Mouse (Mus musculus): ENCODE data around the gene Gpalpp1. TPM values are rescaled to one million over a fixed set of nuclear protein-coding genes. Genes with fewer than 3 reads are reported as not detected.

Gpalpp1 gene
- polyA plus RNA-seq, 1 experiment from 2014 or later, result 18.3 TPM

DNA sequence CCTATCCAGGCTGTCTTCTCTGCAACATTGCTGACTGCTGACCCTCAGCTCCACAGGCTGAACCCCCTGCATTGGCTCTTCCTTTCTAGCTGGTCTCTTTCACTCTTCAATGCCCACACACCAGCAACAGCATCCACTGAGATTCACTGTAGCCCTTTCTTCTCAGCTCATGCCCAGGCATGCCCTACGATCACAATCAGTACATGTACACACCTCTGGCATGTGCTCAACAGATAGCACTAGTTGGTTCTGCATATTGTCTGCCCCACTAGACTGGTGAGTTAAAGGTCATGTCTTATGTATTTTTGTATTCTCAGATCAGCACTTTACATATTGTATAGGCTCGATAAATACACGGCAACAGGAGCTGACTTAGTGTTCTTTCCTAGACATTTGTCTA, 26.4 kb downstream of the Gpalpp1 start:
- whole genome bisulfite sequencing, result 91% methylated on average over 3 of the region's 3 CpGs
- no peak overlapping the region for H3K27ac ChIP-seq

DNA sequence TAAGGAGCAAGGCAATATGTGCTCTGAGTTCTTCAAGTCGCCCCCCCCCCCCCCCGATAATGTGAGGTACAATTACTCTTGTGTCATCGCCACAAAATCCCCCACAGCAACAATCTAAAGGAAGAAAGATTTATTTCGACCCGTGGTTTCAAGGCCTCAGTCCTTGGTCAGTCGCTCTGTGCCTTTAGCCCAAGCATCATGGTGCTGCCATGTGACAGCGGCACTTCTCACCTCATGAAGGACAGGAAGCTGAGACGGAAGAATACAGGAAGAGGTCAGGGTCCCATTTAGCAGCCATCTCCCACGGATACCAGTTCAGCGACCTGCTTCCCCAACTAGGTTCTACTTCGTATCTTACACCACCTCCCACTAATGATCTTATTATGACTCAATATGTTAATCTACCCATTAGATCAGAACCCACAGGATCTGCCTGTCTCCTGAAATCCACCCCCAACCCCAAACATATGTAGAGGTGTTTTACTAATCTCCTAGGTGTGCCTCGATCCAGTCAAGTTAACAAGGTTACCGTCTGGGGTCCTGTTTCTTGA, 28.4 kb downstream of the Gpalpp1 start:
- no peak for ATAC-seq (ENCODE audit: low FRiP score, low read depth)
- H3K9ac ChIP-seq, result no peak overlapping the region
- no peak overlapping the region for H3K4me2 ChIP-seq (replicated peaks)
- no peaks in the 10 kb centered on the region for H3K4me1 ChIP-seq
- H3K36me3 ChIP-seq, result no peaks in the 10 kb centered on the region
- no peaks in the 10 kb centered on the region for H3K27me3 ChIP-seq (replicated peaks)
- no peaks in the 10 kb centered on the region for H3K9me3 ChIP-seq
- no peak overlapping the region for H3K27ac ChIP-seq
- 87% methylated on average over 13 of the region's 13 CpGs for WGBS
- no peak overlapping the region for H3K4me3 ChIP-seq

More for the DNA sequence above, 26.4 kb downstream of the Gpalpp1 start:
- H3K4me1 ChIP-seq, result no peaks in the 10 kb centered on the region
- H3K27me3 ChIP-seq (replicated peaks), result no peaks in the 10 kb centered on the region
- peaks cover 4% of the 10 kb centered on the region; the same call in 1 of the 2 replicates for H3K36me3 ChIP-seq
- no peak overlapping the region for H3K4me2 ChIP-seq (replicated peaks)
- no peak overlapping the region for H3K9ac ChIP-seq
- no peaks in the 10 kb centered on the region for H3K9me3 ChIP-seq
- H3K4me3 ChIP-seq, result no peak overlapping the region
- ATAC-seq (ENCODE audit: low FRiP score, low read depth), result no peak

DNA sequence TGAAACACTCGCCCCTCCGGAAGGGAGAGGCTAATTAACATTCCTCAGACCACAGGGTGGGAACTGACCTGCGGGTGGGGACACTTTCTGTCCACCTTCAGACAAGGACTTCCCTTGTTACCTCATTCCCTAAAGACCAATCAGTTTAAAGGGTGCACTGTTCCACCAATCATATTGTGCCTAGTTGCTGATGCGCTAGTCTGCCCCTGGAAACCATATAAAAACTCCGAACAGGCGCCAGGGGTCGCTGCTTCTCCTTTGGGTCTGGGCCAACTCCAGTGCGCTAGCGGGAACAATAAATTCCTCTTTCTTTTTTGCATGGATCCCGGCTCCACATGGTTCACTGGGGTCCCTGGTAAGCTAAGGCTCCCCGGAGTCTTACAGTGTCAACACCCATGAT, 29.1 kb downstream of the Gpalpp1 start:
- Histone ChIP-seq H3K9me3 (no peaks in the 10 kb centered on the region), H3K9ac (no peak overlapping the region), H3K4me3 (no peak overlapping the region), H3K27ac (no peak overlapping the region), H3K36me3 (no peaks in the 10 kb centered on the region), H3K27me3 (replicated peaks) (no peaks in the 10 kb centered on the region), H3K4me2 (replicated peaks) (no peak overlapping the region), H3K4me1 (peaks cover 4% of the 10 kb centered on the region; the same call in 1 of the 2 replicates)
- no peak for ATAC-seq (ENCODE audit: low FRiP score, low read depth)
- 65% methylated on average over 11 of the region's 11 CpGs for WGBS

DNA sequence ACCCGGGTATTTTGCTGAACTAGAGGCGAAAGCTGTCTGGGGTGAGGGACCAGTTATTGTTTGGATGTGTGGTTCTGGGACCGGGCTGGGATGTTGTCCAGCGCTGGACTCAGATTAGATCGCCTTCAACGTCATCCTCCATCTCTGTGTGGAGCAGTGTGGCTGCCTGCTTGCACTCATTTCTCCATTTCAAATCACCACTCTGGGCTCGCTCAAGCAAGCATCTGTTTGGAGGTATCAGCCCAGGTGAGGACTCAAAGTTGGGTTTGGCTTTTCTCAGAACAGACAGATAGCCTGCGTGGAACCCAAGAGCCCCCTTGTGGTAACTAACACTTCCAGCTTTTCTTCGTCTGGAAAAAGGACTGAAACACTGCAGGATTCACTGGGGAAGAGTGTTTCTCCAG, 33.5 kb downstream of the Gpalpp1 start:
- Histone ChIP-seq H3K27ac (no peak overlapping the region), H3K9me3 (no peaks in the 10 kb centered on the region), H3K4me3 (no peak overlapping the region), H3K4me2 (replicated peaks) (no peak overlapping the region), H3K27me3 (replicated peaks) (no peaks in the 10 kb centered on the region), H3K36me3 (no peaks in the 10 kb centered on the region), H3K4me1 (peaks cover 4% of the 10 kb centered on the region; the same call in 1 of the 2 replicates), H3K9ac (no peak overlapping the region)
- WGBS, result 53% methylated on average over 9 of the region's 9 CpGs
- ATAC-seq (ENCODE audit: low FRiP score, low read depth), result peak; percentile 41; the same call in 1 of the 2 replicates

DNA sequence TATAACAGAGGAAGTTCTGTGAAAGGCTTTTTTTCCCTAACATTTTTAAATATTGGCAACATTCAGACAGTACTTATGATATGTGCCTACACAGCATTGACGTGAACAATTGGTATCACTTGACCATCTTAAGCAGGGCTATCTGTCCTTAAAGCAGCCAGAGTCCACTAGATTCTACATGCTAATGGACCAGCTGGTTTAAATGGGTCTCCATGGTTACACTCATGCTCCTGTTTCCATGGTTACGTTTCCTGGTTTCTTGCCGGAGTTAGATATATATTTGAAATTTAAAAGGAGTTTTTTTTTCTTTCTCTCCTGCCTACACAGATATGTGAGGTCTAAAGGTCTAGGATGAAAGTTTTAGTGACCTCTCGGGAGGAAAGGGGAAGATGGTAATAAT, 34.0 kb downstream of the Gpalpp1 start:
- ATAC-seq (ENCODE audit: low FRiP score, low read depth), result peak; percentile 44; the same call in 1 of the 2 replicates
- Histone ChIP-seq H3K4me2 (replicated peaks) (no peak overlapping the region), H3K27ac (no peak overlapping the region), H3K27me3 (replicated peaks) (no peaks in the 10 kb centered on the region), H3K4me1 (peaks cover 4% of the 10 kb centered on the region; the same call in 1 of the 2 replicates), H3K9me3 (no peaks in the 10 kb centered on the region), H3K9ac (no peak overlapping the region), H3K4me3 (no peak overlapping the region), H3K36me3 (no peaks in the 10 kb centered on the region)
- WGBS, result 57% methylated on average over 4 of the region's 4 CpGs

DNA sequence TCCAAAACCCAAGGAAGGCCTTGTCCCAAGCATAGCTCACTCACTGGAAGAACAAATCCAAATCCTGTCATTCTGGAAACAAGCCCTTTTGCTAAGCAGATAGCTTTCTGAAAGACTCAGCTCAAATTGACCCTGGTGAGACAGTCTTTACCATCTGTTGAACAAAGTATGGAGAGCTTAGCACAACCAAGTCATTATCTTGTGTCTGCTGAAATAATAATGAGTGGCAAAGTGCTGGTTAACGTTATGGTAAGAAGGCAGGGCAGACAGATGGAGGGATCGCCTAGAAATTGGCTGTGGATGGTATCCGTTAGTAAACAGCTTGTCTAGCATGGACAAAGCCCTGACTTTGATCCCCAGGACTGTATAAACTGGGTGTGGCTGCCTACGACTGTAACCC, 34.8 kb downstream of the Gpalpp1 start:
- H3K4me3 ChIP-seq, result no peak overlapping the region
- no peak overlapping the region for H3K4me2 ChIP-seq (replicated peaks)
- no peaks in the 10 kb centered on the region for H3K27me3 ChIP-seq (replicated peaks)
- H3K4me1 ChIP-seq, result peaks cover 4% of the 10 kb centered on the region; the same call in 1 of the 2 replicates
- no peak for ATAC-seq (ENCODE audit: low FRiP score, low read depth)
- 56% methylated on average over 4 of the region's 4 CpGs for WGBS
- no peaks in the 10 kb centered on the region for H3K36me3 ChIP-seq
- no peaks in the 10 kb centered on the region for H3K9me3 ChIP-seq
- no peak overlapping the region for H3K9ac ChIP-seq
- H3K27ac ChIP-seq, result no peak overlapping the region

DNA sequence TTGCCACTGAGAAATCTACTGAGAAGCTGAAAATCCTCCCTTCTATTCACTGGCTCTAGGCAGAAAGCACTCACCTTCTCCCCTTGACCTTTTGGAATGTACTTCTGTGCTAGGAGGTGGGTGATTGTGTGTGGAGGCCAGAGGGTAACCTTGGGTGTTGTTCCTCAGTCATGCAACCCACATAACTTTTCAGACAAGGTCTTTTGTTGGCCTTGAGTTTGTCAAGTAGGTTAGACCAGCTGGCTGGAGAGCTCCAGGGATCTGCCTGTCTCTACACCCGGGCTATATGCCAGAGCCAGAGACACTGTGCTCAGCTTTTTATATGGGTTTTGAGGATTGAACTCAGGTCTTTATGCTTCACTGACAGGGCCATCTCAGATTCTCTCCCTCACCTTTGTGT, 36.4 kb downstream of the Gpalpp1 start:
- H3K9ac ChIP-seq, result no peak overlapping the region
- no peak overlapping the region for H3K4me3 ChIP-seq
- H3K4me1 ChIP-seq, result peaks cover 4% of the 10 kb centered on the region; the same call in 1 of the 2 replicates
- WGBS, result 91% methylated on average over 1 of the region's 1 CpGs
- H3K9me3 ChIP-seq, result no peaks in the 10 kb centered on the region
- ATAC-seq (ENCODE audit: low FRiP score, low read depth), result no peak
- no peak overlapping the region for H3K27ac ChIP-seq
- H3K36me3 ChIP-seq, result no peaks in the 10 kb centered on the region
- H3K27me3 ChIP-seq (replicated peaks), result no peaks in the 10 kb centered on the region
- H3K4me2 ChIP-seq (replicated peaks), result no peak overlapping the region

DNA sequence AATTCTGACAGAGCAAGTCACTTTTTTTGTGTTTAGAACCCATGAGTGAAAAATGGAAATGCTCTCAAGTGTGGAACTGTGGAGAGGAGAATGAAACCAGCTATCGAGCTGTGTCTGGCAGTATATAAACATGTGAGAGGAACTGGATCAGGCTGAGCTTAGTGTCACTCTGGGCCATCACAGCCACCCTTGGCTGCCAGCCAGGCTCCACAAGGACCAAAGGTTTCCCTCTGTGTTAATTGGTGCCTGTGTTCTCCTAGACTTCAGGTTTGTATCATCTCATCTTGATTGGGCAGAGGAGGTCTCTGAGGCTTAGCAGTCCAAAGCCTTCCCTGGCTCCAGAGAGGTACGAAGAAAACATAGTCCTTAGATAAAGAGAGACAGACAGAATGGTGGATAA, 37.9 kb downstream of the Gpalpp1 start:
- WGBS, result 78% methylated on average over 2 of the region's 2 CpGs
- H3K36me3 ChIP-seq, result no peaks in the 10 kb centered on the region
- H3K4me1 ChIP-seq, result peaks cover 4% of the 10 kb centered on the region; the same call in 1 of the 2 replicates
- H3K4me2 ChIP-seq (replicated peaks), result no peak overlapping the region
- ATAC-seq (ENCODE audit: low FRiP score, low read depth), result no peak
- H3K9ac ChIP-seq, result no peak overlapping the region
- no peaks in the 10 kb centered on the region for H3K27me3 ChIP-seq (replicated peaks)
- H3K4me3 ChIP-seq, result no peak overlapping the region
- no peaks in the 10 kb centered on the region for H3K9me3 ChIP-seq
- no peak overlapping the region for H3K27ac ChIP-seq

DNA sequence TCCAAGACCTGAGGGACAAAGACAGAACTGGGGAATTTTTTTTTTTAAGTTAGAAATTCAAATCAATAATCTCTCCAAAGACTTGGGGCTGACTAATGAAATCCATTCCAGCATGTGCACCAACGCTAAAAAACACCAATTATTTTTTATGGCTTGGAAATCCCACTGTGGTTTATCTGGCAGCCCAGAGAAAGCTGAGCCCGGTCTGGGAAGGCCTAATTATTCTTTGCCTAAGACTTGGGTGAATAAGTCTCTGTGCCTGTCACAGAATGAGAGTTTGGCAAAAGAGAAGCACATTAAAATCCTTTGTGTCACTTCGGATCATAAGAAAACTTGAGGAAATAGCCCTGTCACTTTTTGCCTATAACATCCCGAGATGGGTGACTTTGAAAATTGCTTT, 41.3 kb downstream of the Gpalpp1 start:
- H3K27ac ChIP-seq, result no peak overlapping the region
- H3K4me2 ChIP-seq (replicated peaks), result no peak overlapping the region
- no peaks in the 10 kb centered on the region for H3K9me3 ChIP-seq
- no peaks in the 10 kb centered on the region for H3K4me1 ChIP-seq
- H3K27me3 ChIP-seq (replicated peaks), result no peaks in the 10 kb centered on the region
- H3K36me3 ChIP-seq, result no peaks in the 10 kb centered on the region
- no peak overlapping the region for H3K4me3 ChIP-seq
- 66% methylated on average over 4 of the region's 4 CpGs for WGBS
- ATAC-seq (ENCODE audit: low FRiP score, low read depth), result no peak
- no peak overlapping the region for H3K9ac ChIP-seq

DNA sequence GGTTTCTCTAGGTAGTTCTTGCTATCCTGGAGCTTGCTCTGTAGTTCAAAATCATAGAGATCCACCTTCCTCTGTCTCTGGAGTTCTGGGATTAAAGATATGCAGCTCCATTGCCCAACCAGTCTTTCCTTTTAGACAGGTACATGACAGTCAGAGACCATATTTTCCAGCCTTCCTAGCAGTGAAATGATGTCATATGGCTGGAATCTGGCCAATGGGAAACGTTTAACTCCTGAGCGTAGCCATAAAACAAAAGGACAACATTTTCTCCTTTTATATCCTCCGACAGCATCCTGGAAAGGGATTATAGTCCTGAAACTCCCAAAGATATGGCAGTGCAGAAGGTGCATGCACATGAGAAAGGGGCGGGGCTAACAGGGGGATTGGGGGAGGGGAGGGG, 42.3 kb downstream of the Gpalpp1 start:
- 76% methylated on average over 4 of the region's 4 CpGs for WGBS
- ATAC-seq (ENCODE audit: low FRiP score, low read depth), result no peak
- no peaks in the 10 kb centered on the region for H3K36me3 ChIP-seq
- H3K27ac ChIP-seq, result no peak overlapping the region
- H3K9me3 ChIP-seq, result no peaks in the 10 kb centered on the region
- H3K27me3 ChIP-seq (replicated peaks), result no peaks in the 10 kb centered on the region
- no peak overlapping the region for H3K4me3 ChIP-seq
- no peak overlapping the region for H3K4me2 ChIP-seq (replicated peaks)
- no peaks in the 10 kb centered on the region for H3K4me1 ChIP-seq
- H3K9ac ChIP-seq, result no peak overlapping the region

DNA sequence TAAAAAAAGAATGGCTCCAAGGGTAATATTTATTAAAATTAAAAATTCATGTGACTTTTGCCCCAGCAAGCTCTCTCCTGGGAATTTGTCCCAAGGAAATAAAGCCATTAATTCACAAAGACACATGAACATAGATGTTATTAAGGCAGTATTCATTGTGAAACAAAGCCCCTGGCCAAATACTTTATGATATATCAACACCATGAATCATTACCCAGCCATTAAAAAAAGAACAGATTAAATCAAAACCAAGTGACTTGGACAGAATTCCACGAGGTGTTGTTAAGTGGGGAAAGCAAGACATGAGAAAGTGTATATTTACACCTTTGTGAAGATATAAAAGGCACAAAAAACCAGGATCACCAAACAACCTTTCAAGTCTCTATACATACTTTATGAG, 43.3 kb downstream of the Gpalpp1 start:
- no peak overlapping the region for H3K4me3 ChIP-seq
- no peak overlapping the region for H3K9ac ChIP-seq
- no peaks in the 10 kb centered on the region for H3K9me3 ChIP-seq
- H3K36me3 ChIP-seq, result no peaks in the 10 kb centered on the region
- H3K4me2 ChIP-seq (replicated peaks), result no peak overlapping the region
- H3K4me1 ChIP-seq, result no peaks in the 10 kb centered on the region
- no peak for ATAC-seq (ENCODE audit: low FRiP score, low read depth)
- WGBS, result 67% methylated on average over 1 of the region's 1 CpGs
- H3K27me3 ChIP-seq (replicated peaks), result no peaks in the 10 kb centered on the region
- H3K27ac ChIP-seq, result no peak overlapping the region

DNA sequence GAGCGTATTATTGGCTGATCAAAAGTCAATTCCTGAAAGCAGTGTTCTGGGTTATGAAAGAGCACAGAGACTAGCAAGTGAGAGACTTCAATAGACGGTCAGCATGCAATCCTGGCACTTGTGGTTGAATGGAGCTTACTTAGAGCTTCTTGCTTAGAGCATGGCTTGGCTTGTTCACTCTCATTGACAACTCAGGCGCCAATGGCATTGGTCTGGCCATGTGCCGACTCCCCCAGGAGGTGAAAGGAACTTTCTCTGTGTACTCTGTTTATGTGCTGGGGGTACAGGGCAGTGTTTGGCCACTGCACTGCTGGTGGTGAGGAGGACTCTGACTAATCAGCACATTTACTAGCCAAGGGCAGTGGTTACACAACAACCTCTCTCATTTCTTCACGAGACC, 51.1 kb downstream of the Gpalpp1 start:
- no peaks in the 10 kb centered on the region for H3K4me1 ChIP-seq
- H3K4me3 ChIP-seq, result no peak overlapping the region
- no peak for ATAC-seq (ENCODE audit: low FRiP score, low read depth)
- H3K27ac ChIP-seq, result no peak overlapping the region
- H3K27me3 ChIP-seq (replicated peaks), result no peaks in the 10 kb centered on the region
- H3K9me3 ChIP-seq, result no peaks in the 10 kb centered on the region
- no peak overlapping the region for H3K4me2 ChIP-seq (replicated peaks)
- H3K9ac ChIP-seq, result no peak overlapping the region
- WGBS, result 78% methylated on average over 5 of the region's 5 CpGs
- no peaks in the 10 kb centered on the region for H3K36me3 ChIP-seq

DNA sequence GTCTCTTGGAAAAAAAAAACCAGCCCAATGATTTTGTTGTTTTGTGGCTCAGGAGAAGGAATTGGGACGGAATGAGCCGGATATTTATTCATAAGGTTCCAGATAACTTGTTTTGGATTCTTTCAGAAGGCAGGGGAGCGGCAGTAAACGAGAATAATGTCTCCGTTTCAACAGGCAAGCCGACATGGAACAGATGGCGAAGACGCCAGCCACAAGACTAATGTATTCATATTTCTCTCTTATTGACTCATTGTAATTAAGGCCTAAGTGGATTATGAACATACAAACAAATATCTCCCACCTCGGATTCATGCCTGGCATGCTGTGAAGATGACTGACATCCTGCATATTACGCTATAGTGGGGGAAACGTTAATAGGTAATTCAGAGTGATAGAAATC, 56.8 kb downstream of the Gpalpp1 start:
- Histone ChIP-seq H3K36me3 (no peaks in the 10 kb centered on the region), H3K4me1 (no peaks in the 10 kb centered on the region), H3K4me2 (replicated peaks) (no peak overlapping the region), H3K9me3 (no peaks in the 10 kb centered on the region), H3K27ac (no peak overlapping the region), H3K27me3 (replicated peaks) (no peaks in the 10 kb centered on the region), H3K4me3 (no peak overlapping the region), H3K9ac (no peak overlapping the region)
- ATAC-seq (ENCODE audit: low FRiP score, low read depth), result no peak
- WGBS, result 83% methylated on average over 11 of the region's 11 CpGs

Data from neural tube, embryonic 12.5 days (tissue).